Mouse (Mus musculus): ENCODE measurements around the gene Lcn10.

- TF ChIP-seq HCFC1 (IDR thresholded peaks at IDR 0.05; ENCODE audit: borderline replicate concordance, insufficient read depth, low read length) (no peak), CHD2 (IDR thresholded peaks at IDR 0.05; ENCODE audit: low read depth, low read length) (no peak), MAFK (IDR thresholded peaks at IDR 0.05; ENCODE audit: insufficient read depth, low read depth, low read length) (no peak), ZC3H11A (IDR thresholded peaks at IDR 0.05; ENCODE audit: borderline replicate concordance, low read depth, low read length) (no peak), ZNF384 (IDR thresholded peaks at IDR 0.05; ENCODE audit: low read depth, low read length) (no peak)
Observed at GRCm38 (mm10) chr2:25657246-25657645, 25.3 kb upstream of the Lcn10 start.

All from ES-E14 (cell line).